ENCODE assay signal across 17 mouse cellular contexts in the genomic region with DNA sequence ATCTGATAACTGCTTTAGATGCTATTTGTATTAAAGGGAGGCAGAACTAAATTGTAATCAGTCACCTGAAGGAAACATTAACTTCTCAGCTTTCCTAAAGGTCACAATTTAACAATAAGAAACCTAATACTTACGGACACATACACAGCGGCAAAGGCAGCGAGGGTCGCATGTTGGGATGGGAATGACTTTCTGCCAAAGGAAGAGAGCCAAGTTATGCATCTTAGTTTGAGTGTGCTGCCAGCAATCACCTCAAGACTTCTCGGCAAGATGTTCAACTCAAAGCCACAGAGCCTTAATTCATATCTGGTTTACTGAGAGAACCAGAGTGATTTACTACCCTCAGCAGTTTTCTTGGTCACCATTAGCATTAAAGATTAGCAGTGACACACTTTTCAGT. TPM values are rescaled to one million over a fixed set of nuclear protein-coding genes. Genes with fewer than 3 reads are reported as not detected.
"Had no signal": no experiment of that assay in that cellular context is flagged by ENCODE, and none has a peak within 500 bp of the region (broad histone marks: within the 10 kb centered on the region; RNA-seq: fewer than 3 reads in every experiment).

No protein-coding gene starts in this region.

- DNase-seq: heart, postnatal 10 days; heart, postnatal 14 days; heart, postnatal 36 days; heart, postnatal 4 days; kidney, adult 11 months; kidney, adult 18-20 months; kidney, adult 2 months; kidney, adult 8-10 months; kidney, adult 9 months; kidney, postnatal 10 days; kidney, postnatal 14 days; kidney, postnatal 25 days; kidney, postnatal 36 days; kidney, postnatal 4 days; layer of hippocampus, adult 9-11 months; layer of hippocampus, postnatal 36 days had no signal

RNA-seq across cellular contexts. Expression of gene Plppr4, which starts 34.1 kb away (rescaled TPM):
- total RNA-seq: hematopoietic stem cell, adult 5-6 weeks had no signal
